Mouse (Mus musculus) midbrain, embryonic 12.5 days (tissue): ENCODE measurements around the gene Vmn2r90. TPM values are rescaled to one million over a fixed set of nuclear protein-coding genes. Genes with fewer than 3 reads are reported as not detected.
A peak's percentile ranks its signal among the peaks of the same experiment; 100 is the strongest.

Source experiments
- ATAC-seq: fragments of 200-750 bp; cut with Nextera tagmentation; 2 replicates; pipeline ENCODE4 v1.8.0; 2017; ENCODE audit warnings: low read depth, moderate TSS enrichment, moderate library complexity; ENCODE audit not compliant: low FRiP score
- H3K27ac ChIP-seq: fragments of 300-500 bp; sonication (generic); replicated peaks from 2 replicates; pipeline ENCODE4 v1.5.1; 2016; ENCODE audit warnings: mild to moderate bottlenecking
- H3K27me3 ChIP-seq: fragments of 300-500 bp; sonication (generic); 2 replicates; pipeline ENCODE4 v1.6.1; 2016; ENCODE audit warnings: mild to moderate bottlenecking
- H3K36me3 ChIP-seq: fragments of 300-500 bp; sonication (generic); 2 replicates; pipeline ENCODE4 v1.6.1; 2016
- H3K4me1 ChIP-seq: fragments of 300-500 bp; sonication (generic); 2 replicates; pipeline ENCODE4 v1.6.1; 2016
- H3K4me2 ChIP-seq: fragments of 300-500 bp; sonication (generic); replicated peaks from 2 replicates; pipeline ENCODE4 v1.6.1; 2016; ENCODE audit warnings: mild to moderate bottlenecking, moderate library complexity
- H3K4me3 ChIP-seq: fragments of 300-500 bp; sonication (generic); 2 replicates; pipeline ENCODE4 v1.5.1; 2016; ENCODE audit warnings: mild to moderate bottlenecking
- H3K9ac ChIP-seq: fragments of 300-500 bp; sonication (generic); replicated peaks from 2 replicates; pipeline ENCODE4 v1.6.1; 2016; ENCODE audit warnings: mild to moderate bottlenecking, moderate library complexity
- H3K9me3 ChIP-seq: fragments of 300-500 bp; sonication (generic); 2 replicates; pipeline ENCODE4 v1.6.1; 2016; ENCODE audit warnings: mild to moderate bottlenecking
- WGBS: fragments of 180-500 bp; shearing (Covaris S2); methylation state at CpG from one replicate; pipeline ENCODE4 v1.1.7; 2016; 5-methylcytosine and 5-hydroxymethylcytosine counted together
- polyA plus RNA-seq: library from polyadenylated mRNA; unstranded; fragments of >200 nt; fragmentation: Nextera tagmentation; extraction: Ambion mirVana; gene quantifications from 2 replicates; pipeline ENCODE4 v1.2.1, GENCODE M21; 2016

Gene Vmn2r90
- polyA plus RNA-seq, 1 experiment from 2014 or later = not detected

DNA sequence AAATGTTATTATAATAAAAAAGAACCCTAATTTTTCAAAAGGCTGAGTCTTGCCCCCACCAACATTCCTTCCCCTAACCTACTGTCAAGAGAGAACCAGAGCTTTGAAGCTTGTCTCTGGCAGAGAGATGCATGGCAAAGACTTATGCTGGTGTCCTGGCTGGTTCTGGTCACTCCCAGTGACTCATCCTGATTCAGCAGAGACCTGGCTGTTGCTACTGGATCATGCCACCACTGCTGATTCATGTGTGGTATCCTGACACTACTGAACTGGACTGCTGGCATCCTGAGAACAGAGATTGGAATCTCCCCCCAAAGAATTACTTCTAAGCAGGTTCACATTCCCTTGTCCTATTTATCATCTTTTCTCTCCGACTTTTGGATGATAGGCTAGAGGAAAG is 60.7 kb downstream of the Vmn2r90 start:
- Histone ChIP-seq H3K27ac (no peak overlapping the region), H3K4me2 (no peak overlapping the region), H3K4me1 (no peaks in the 10 kb centered on the region), H3K27me3 (no peaks in the 10 kb centered on the region), H3K9ac (no peak overlapping the region), H3K9me3 (no peaks in the 10 kb centered on the region), H3K4me3 (no peak overlapping the region), H3K36me3 (no peaks in the 10 kb centered on the region)
- no peak for ATAC-seq
- 61% methylated on average over 1 of the region's 1 CpGs for WGBS

DNA sequence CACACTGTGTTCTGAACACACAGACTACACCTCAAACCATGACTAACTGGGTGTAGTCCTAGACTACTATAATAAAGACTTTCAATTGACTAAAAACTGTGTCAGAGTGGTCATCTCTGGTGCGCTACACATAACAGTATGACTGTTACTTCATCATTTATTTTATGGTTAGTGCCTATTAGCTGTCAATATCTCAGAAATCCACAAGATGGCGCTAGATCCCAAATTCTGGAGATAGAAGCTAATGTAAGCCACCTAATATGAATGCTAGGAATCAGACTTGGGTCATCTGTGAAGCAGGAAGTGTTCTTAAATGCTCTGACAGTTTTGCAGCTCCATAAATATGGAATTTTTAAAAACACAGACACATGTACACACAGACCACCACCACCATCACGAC is 62.9 kb downstream of the Vmn2r90 start:
- H3K4me3 ChIP-seq = no peak overlapping the region
- H3K4me1 ChIP-seq = no peaks in the 10 kb centered on the region
- no peaks in the 10 kb centered on the region for H3K36me3 ChIP-seq
- peak; percentile 85 for ATAC-seq
- no peak overlapping the region for H3K9ac ChIP-seq
- H3K27ac ChIP-seq = no peak overlapping the region
- H3K4me2 ChIP-seq = no peak overlapping the region
- no peaks in the 10 kb centered on the region for H3K9me3 ChIP-seq
- WGBS = 10% methylated on average over 3 of the region's 3 CpGs
- H3K27me3 ChIP-seq = no peaks in the 10 kb centered on the region

Other genes starting within 250 kb of the Vmn2r90 start
- gene Lnpep, start 78.7 kb upstream of the Vmn2r90 start, polyA plus RNA-seq = 10.0 and 10.7 TPM in 2 replicates
- gene Spaca6, start 123.4 kb downstream of the Vmn2r90 start, polyA plus RNA-seq = 48.0 and 48.4 TPM in 2 replicates
- gene Has1, start 151.5 kb downstream of the Vmn2r90 start, polyA plus RNA-seq = 1.1 and 1.2 TPM in 2 replicates
- not detected in 2 replicates for gene Fpr1, start 180.2 kb downstream of the Vmn2r90 start, polyA plus RNA-seq
- gene Fpr2, start 184.1 kb downstream of the Vmn2r90 start, polyA plus RNA-seq = not detected in 2 replicates
- gene Fpr3, start 184.1 kb downstream of the Vmn2r90 start, polyA plus RNA-seq = not detected in 2 replicates